Mouse (Mus musculus): ENCODE data around the gene Macf1.

Gene Macf1

GRCm38 (mm10) chr4:123589496-123589895, 94.7 kb downstream of the Macf1 start:
- no peak for DNase-seq

DNA sequence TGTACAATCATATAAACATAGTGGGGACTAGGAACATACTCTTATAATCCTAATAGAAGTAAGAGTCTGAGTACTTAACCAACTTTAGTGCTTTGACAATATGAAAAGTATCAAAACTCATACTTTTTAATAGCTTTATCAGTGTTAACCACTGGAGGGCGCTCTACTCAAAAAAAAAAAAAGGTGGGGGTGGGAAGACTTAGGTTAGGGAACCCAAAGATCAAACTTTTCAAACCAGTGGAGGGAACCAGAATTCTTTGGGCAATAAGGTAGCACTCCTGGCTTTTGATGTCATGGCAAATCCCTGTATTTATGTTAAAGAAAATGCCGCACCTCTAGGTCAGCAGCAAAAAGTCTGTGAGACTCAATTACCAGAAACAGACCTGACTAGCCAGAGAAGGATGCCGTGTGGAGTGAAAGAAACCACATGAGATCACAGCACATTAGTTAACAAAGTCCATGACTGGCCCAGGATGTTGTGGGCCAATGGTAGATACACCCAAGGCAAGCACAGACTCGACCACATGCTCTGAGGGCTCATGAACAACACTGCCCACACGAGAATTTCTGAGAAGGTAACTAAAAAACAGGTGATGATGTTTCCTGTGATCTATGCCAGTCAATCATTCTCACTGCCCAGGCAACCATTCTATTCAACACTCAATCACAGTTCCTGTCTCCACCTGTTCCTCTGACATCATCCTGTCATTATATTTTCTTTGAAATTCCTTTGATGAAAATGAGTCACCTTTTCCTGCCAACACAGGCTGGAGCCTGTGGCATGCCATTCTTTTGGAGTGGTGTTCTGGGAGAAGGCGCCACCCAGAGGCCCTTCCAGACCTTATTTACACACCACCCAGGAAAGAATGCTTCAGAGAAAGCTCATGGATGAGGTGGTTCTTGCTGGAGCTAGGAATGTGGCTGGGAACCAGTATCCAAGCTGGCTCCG, 95.5 kb downstream of the Macf1 start:
- peak in 1 of 2 experiments; percentile 33 for DNase-seq

DNA sequence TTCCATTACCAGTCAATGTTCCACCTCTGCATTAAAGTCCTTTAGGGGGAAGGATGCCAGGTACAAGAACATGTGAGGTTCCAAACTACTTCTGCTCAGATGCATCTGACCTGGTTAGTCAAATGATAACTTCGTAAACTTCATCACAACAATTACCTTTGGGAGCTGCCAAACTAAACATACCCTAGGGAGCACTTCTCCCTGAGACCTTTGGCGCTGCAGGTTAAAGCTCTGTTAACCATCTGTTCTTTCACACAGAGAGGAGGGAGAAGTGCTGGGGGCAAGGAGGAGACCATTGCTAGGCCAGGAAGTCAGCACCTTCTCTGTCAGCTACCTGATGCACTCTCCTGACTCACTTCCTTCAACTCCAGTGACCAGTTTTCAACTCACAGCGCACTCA, 96.5 kb downstream of the Macf1 start:
- no peak for DNase-seq

DNA sequence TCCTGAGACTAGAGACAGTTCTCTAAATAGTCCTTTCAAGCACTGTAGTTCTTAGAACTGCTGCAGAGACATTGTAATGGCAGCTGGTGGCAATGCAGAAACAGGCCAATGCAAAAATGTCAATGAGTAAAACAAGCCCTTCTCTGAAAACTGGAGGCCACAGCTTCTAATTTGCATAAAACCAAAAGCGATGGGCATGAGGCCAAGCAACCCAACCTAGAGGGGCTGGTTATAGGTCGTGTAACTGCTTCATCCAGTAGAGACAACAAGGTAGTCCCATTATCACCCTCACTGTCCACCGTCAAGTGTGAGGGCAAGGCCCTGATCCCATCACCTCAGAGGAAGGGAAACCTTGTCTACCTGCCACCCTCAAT, 99.5 kb downstream of the Macf1 start:
- no peak for DNase-seq

DNA sequence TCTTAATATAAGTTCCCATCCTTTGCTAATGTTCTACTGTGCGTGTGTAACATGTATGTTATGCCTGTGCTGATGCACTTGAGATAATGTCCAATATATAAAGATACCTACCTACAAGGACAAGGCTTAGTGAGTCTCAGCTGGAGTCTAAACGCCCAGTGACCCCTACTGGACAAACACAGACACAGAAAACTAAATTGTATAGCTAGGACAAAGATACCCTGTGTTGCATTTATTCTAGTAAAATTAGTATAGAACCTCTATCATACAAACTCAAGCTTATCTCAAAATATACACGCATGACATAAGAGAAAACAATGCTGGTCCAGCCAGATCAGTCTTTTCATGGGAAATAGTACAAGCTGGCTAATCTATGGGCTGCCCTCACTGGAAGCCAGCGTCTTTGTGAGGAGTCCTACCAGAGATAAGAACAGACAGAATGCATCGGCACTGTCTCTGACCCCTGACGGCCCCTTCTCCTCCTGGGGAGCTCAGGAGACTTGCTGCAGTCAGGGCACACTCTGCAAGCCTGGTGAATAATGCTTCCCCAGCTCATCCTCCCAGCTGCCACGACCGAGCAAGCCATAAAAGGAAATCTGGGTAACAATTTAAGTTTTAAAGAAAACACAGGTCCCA, 100.0 kb downstream of the Macf1 start:
- no peak for DNase-seq

DNA sequence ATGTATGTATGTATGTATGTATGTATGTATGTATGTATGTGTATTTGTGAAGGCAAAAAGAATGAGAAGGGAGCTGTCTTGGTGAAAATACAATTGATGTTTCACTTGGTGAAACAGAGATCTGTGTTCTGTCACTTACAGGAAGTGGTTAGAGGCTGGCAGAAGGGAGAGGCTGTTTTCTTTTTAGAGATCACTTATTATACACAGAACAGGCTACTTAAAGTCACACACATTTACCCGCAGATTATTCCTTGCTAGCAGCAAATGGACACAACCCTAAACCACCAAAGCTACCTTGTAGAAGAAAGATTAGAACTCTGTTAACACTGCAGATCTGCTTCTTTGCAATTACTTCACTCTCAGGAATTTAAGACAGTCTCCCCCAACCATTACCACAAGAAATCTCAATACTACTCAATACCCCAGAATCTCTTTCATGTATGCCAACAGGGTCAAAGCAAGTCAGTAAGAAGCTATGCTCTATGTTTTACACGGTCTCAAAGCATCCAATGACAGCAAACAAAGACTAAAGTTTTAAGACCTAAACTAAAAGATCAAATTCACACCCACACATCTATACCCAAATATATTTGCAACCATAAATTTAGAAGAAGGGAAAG, 106.6 kb downstream of the Macf1 start:
- DNase-seq, result no peak

- DNase-seq, result no peak
Measured at GRCm38 (mm10) chr4:123572434-123573336, 111.5 kb downstream of the Macf1 start.

- no peak for DNase-seq
Measured at GRCm38 (mm10) chr4:123571869-123572268, 112.3 kb downstream of the Macf1 start.

DNA sequence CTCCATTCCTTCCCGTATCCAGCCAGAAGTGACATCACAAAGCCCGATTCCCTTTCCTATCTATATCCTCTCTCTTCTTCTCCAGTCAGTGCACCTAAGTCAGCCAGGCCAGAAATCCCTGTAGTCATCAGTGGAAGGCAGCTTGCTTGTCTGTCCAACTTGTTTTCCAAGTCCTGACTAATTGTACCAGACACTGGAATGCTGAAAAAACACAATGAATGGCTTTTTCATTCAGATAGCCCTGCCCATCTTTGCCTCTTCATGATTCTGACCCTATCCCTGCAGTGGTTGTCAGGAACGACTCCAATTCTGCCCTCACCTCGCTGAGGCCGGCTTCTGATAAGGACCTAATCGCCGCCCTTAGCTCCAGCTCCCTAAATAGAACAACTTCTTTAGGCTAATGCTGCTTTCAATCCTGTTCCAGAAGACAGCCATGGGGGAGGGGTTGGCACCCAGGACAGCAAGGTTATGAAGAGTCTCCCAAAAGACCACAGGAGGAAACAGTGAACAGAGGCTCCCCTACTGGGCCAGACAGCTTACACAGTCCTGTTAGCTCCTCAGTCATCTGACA, 118.8 kb downstream of the Macf1 start:
- DNase-seq, result no peak

- DNase-seq, result no peak
Measured at GRCm38 (mm10) chr4:123564051-123564791, 119.9 kb downstream of the Macf1 start.

DNA sequence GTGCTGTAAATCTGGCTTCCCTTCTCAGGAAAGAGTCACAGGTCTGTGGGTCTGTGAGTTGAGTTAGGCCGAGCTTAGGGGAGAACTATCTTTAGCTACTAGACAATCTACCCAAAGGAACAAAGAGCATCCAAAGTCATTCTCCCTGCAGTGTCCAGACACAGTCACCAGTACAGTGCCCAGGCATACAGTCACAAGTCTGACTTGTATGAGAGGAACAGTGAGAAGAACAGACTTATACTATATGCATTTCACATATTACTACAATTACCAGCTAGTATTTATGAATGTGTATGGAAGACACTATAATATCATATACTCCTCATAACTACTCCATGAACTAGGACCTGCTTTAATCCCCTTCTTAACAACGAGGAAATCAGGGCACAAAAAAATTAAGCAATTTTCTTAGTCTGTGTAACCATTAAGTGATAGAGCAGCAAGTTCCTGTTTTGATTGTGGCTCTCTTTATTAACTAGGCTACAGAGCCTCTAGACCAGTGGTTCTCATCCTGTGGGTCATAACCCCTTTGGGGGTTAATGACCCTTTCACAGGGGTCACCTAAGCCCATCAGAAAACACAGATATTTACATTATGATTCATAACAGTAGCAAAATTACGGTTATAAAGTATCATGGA, 121.9 kb downstream of the Macf1 start:
- DNase-seq, result no peak

DNA sequence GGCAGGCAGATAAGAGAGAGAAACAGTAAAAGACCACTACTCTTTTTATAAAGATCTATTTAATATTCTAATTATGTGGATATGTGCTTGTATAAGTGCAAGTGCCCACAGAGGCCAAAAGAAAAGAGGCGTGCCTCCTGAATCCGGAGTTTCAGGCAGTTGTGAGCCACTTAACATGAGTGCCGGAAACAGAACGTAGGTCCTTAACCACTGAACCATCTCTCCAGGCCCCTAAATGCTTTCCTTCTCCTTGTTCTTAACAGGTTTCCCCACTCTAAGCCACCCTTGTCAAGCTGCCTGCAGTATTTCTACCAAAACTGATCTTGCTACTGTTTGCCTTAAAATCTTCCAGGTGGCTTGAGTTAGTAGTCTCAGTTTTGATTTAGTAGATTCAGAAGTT, 123.3 kb downstream of the Macf1 start:
- no peak for DNase-seq

- DNase-seq, result no peak
Measured at GRCm38 (mm10) chr4:123558496-123558895, 125.7 kb downstream of the Macf1 start.

- DNase-seq, result no peak
Measured at GRCm38 (mm10) chr4:123555251-123555650, 128.9 kb downstream of the Macf1 start.

DNA sequence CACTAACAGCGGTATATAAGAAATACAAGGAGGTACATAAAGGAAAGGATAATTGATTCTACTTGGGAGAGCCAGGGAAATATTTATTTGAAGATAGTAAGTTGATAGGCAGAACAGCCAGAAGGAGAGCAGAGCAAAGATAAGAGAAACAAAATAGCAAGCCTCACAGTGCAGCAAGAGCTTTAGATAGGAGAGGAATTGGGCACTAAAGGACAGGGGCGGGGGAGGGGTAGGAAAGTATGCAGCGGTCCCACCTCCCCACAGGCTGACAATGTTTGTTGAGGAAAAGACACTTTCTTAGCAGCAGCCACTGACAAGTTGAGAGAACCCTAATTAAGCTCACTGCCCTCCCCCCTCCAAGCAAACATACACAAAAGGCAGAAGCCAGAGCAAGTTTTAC, 131.5 kb downstream of the Macf1 start:
- no peak for DNase-seq

- peak; percentile 36 to 51 for DNase-seq
Measured at GRCm38 (mm10) chr4:123548317-123548716, 135.8 kb downstream of the Macf1 start.

DNA sequence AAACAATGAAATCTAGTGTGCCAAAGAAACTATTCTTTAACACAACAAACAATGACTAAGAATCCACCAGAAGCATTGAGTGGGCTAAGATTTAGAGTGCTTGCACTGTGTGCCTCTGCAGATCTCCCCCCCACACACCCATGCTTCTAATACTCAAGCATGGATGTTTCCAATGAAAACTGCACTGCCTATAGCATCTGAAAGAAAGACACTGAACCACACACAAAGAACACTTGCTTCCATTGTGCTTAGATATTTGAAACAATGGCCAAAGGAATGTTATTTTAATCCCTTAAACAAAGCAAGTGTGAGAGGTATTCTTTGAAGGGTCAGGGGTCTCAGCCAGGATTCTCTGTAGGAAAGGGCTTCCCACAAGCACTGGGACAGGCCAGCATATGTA, 140.5 kb downstream of the Macf1 start:
- no peak for DNase-seq

GRCm38 (mm10) chr4:123535271-123535670, 148.9 kb downstream of the Macf1 start:
- DNase-seq, result peak; percentile 76 to 85

DNA sequence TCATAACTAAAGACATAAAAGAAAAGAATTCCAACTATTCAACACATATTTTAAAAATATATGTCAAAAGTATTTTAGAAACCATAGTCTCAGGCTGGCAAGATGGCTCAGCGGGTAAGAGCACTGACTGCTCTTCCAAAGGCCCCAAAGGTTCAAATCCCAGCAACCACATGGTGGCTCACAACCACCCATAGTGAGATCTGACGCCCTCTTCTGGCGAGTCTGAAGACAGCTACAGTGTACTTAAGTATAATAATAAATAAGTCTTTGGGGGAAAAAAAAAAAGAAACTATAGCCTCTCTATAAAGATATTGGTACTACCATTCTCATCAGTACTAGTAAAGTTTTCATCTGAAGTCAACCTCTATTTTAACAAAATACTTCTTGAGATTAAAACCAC, 152.2 kb downstream of the Macf1 start:
- no peak for DNase-seq

GRCm38 (mm10) chr4:123530976-123531375, 153.2 kb downstream of the Macf1 start:
- DNase-seq, result no peak

DNA sequence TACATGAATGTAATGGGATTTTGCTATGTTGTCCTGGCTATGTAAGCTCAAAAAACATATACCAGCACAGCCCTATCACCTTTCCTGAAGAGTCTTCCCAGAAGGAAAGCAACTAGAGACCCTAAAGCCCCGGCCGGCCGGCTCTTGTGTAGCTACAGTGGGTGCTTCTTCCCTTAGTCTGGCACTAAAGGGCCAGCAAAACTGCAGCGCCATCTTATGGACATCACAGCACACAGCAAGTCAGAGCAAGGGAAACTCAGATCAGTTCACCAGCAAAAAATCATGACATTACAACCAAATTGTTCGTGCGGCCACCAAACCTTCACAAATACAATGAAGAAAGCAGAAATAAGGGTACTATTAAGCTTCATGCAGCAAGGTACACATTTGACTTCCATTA, 154.9 kb downstream of the Macf1 start:
- peak; percentile 68 for DNase-seq
